Mouse (Mus musculus) cerebellum, postnatal 4 days (tissue): ENCODE data around the gene Rorb.

Experiments used
- DNase-seq, 2 experiments: peaks; one replicate each; pipeline ENCODE4 v3.0.0; 2022; ENCODE audit warnings: low spot score in 2 of 2, mixed read lengths in 1 of 2

Gene Rorb

GRCm38 (mm10) chr19:18889117-18889627 is 221.8 kb downstream of the Rorb start:
- peak in 1 of 2 experiments; percentile 42 for DNase-seq

GRCm38 (mm10) chr19:18888491-18889116 is 222.4 kb downstream of the Rorb start:
- DNase-seq: peak in 1 of 2 experiments; percentile 28

- no peak for DNase-seq
Observed at GRCm38 (mm10) chr19:18887646-18888407, 223.2 kb downstream of the Rorb start.

GRCm38 (mm10) chr19:18881162-18881561 is 229.8 kb downstream of the Rorb start:
- DNase-seq: no peak
